Mouse (Mus musculus) right cerebral cortex, postnatal 25 days (tissue): ENCODE data around the gene Adm.

Experiments
- DNase-seq: peaks from one replicate; pipeline ENCODE4 v3.0.0; 2022

Gene Adm

GRCm38 (mm10) chr7:110668756-110669155 lies 41.3 kb downstream of the Adm start:
- no peak for DNase-seq

- no peak for DNase-seq
Measured at GRCm38 (mm10) chr7:110671121-110671680, 43.7 kb downstream of the Adm start.
